ENCODE assay signal across 8 mouse cellular contexts in the genomic region with DNA sequence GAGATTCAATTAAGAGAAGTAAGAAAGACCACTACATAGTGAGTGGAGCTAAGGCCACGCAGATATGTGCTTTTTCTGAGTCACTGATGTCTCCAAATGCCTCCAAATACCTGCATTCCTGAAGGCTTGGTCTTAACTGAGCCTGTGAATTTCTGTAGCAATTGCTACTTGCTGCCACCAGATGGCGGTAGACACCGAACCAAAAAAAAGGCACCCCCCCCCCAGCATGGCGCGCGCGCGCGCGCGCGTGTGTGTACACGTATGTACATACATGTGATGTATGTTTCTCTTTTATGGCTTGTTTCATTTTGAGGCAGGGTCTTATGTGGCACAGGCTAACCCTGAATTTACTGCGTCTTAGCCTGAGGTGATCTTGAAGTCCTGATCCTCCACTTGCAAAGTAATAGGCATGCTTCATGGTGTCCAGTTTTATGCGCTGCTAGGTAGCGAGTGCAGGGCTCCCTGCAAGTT. TPM values are rescaled to one million over a fixed set of nuclear protein-coding genes. Genes with fewer than 3 reads are reported as not detected.
DNase-seq lines count a peak whose midpoint lies in the region; ATAC-seq and TF ChIP-seq lines count a peak whose summit lies in the region.

No protein-coding gene starts in this region.

- peak; percentile 75 for ATAC-seq in hindbrain, postnatal 0 days

- peak overlapping the region; percentile 32; the same call in 1 of the 2 replicates for H3K4me3 ChIP-seq in heart, embryonic 10.5 days
- H3K4me3 ChIP-seq in CH12.LX (replicated peaks in 1 of 3; ENCODE audit: low read depth in 2 of 3, low read length in 2 of 3, poor library complexity in 1 of 3): no peak overlapping the region
- 0 out of 2 replicates have a peak overlapping the region, but pooled peaks have one; percentile 18 for H3K4me3 ChIP-seq in hindbrain, postnatal 0 days (ENCODE audit: low read length)

- no peaks in the 10 kb centered on the region for H3K36me3 ChIP-seq in heart, embryonic 10.5 days
- no peaks in the 10 kb centered on the region for H3K36me3 ChIP-seq in CH12.LX (replicated peaks in 1 of 2; ENCODE audit: control insufficient read depth in 1 of 2, insufficient read depth in 1 of 2, low read length in 1 of 2)
- no peaks in the 10 kb centered on the region for H3K36me3 ChIP-seq in hindbrain, postnatal 0 days (ENCODE audit: insufficient read depth, low read length)

- TF ChIP-seq POLR2A in CH12.LX (IDR thresholded peaks at IDR 0.05; ENCODE audit: low read depth, low read length): no peak

- H3K27ac ChIP-seq in heart, embryonic 10.5 days: no peak overlapping the region
- H3K27ac ChIP-seq in CH12.LX (ENCODE audit: insufficient read depth, low read depth): no peak overlapping the region
- no peak overlapping the region for H3K27ac ChIP-seq in hindbrain, postnatal 0 days

- no peaks in the 10 kb centered on the region for H3K79me2 ChIP-seq in CH12.LX (replicated peaks; ENCODE audit: control insufficient read depth, extremely low read depth, insufficient read depth, poor library complexity, severe bottlenecking)

- DNase-seq in heart, embryonic 10.5 days (ENCODE audit: low spot score): no peak
- DNase-seq in heart, postnatal 4 days: no peak
- peak; percentile 17 for DNase-seq in CH12.LX (ENCODE audit: extremely low read depth)
- DNase-seq in embryo, embryonic 11.5 days (ENCODE audit: low read depth, low spot score): peak; percentile 36
- DNase-seq in hindbrain, postnatal 0 days (ENCODE audit: low spot score): peak; percentile 74
- peak; percentile 67 for DNase-seq in mesoderm, embryonic 11.5 days (ENCODE audit: low read depth, low spot score)
- DNase-seq in T-cell, adult 2 months (ENCODE audit: low spot score): no peak
- no peak for DNase-seq in spleen, postnatal 4 days (ENCODE audit: low spot score in 2 of 2)

- H3K27me3 ChIP-seq in heart, embryonic 10.5 days (ENCODE audit: insufficient read depth, poor library complexity, severe bottlenecking): no peaks in the 10 kb centered on the region
- no peaks in the 10 kb centered on the region for H3K27me3 ChIP-seq in CH12.LX (replicated peaks)
- H3K27me3 ChIP-seq in hindbrain, postnatal 0 days (ENCODE audit: insufficient read depth, low read length): no peaks in the 10 kb centered on the region

- no peaks in the 10 kb centered on the region for H3K4me1 ChIP-seq in heart, embryonic 10.5 days
- H3K4me1 ChIP-seq in CH12.LX (ENCODE audit: control insufficient read depth in 1 of 2, insufficient read depth in 2 of 2): no peaks in the 10 kb centered on the region
- no peaks in the 10 kb centered on the region for H3K4me1 ChIP-seq in hindbrain, postnatal 0 days (ENCODE audit: insufficient read depth, low read length)

- in situ Hi-C loops in CH12.LX (cut with MboI; ENCODE audit: low pct_ligation_motif_present, low pct_unique_long_range_greater_than_20kb, low sequenced_read_pairs): loop anchor here (10.0 kb wide), 1 partner anchor 344 kb away; no protein-coding TSS in a partner anchor

- no peak overlapping the region for H3K4me2 ChIP-seq in CH12.LX (ENCODE audit: insufficient read depth, low read depth, poor library complexity, severe bottlenecking)
- H3K4me2 ChIP-seq in hindbrain, postnatal 0 days (ENCODE audit: low read depth, low read length): 0 out of 2 replicates have a peak overlapping the region, but pooled peaks have one; percentile 34

- no peak overlapping the region for H3K9ac ChIP-seq in CH12.LX (ENCODE audit: insufficient read depth, low read depth)
- H3K9ac ChIP-seq in hindbrain, postnatal 0 days (replicated peaks; ENCODE audit: low read length): no peak overlapping the region

- TF ChIP-seq EP300 in CH12.LX (IDR thresholded peaks at IDR 0.05; ENCODE audit: low read length): no peak

- WGBS in heart, embryonic 10.5 days: 20% methylated on average over 16 of the region's 16 CpGs
- 17% methylated on average over 16 of the region's 16 CpGs for WGBS in hindbrain, postnatal 0 days

- H3K9me3 ChIP-seq in heart, embryonic 10.5 days: no peaks in the 10 kb centered on the region
- peaks cover 2% of the 10 kb centered on the region for H3K9me3 ChIP-seq in CH12.LX (replicated peaks; ENCODE audit: low read length)
- H3K9me3 ChIP-seq in hindbrain, postnatal 0 days (ENCODE audit: low read length): no peaks in the 10 kb centered on the region

- peak; percentile 66 to 79; a peak in 3 of 4 replicates for TF ChIP-seq CTCF in CH12.LX (conservative IDR thresholded peaks at IDR 0.05 in 1 of 2, IDR thresholded peaks at IDR 0.05 in 1 of 2; ENCODE audit: low read depth in 2 of 2, low read length in 2 of 2)
- peak; percentile 80 for TF ChIP-seq CTCF in hindbrain, postnatal 0 days (IDR thresholded peaks at IDR 0.05; ENCODE audit: low read depth)

- dilution Hi-C loops in CH12.LX (cut with MboI; ENCODE audit: extremely low pct_ligation_motif_present, extremely low pct_unique_long_range_greater_than_20kb, low sequenced_read_pairs): no loop called here

- peak; percentile 66 for TF ChIP-seq RAD21 in CH12.LX (IDR thresholded peaks at IDR 0.05; ENCODE audit: low read depth, low read length)

TF ChIP-seq in CH12.LX, 34 proteins besides CTCF, POLR2A, EP300 and RAD21:
- TF ChIP-seq JUN (IDR thresholded peaks at IDR 0.05; ENCODE audit: insufficient read depth, low read depth, low read length) (no peak), GABPA (IDR thresholded peaks at IDR 0.05; ENCODE audit: insufficient replicate concordance, low read depth, low read length) (no peak), CHD1 (IDR thresholded peaks at IDR 0.05; ENCODE audit: low read depth, low read length) (no peak), NRF1 (IDR thresholded peaks at IDR 0.05; ENCODE audit: low read depth, low read length) (peak; percentile 65), HCFC1 (IDR thresholded peaks at IDR 0.05; ENCODE audit: low read depth, low read length) (peak; percentile 17; the same call in 1 of the 2 replicates), CHD2 (IDR thresholded peaks at IDR 0.05; ENCODE audit: low read length) (no peak), ZNF384 (IDR thresholded peaks at IDR 0.05; ENCODE audit: low read depth, low read length) (peak; percentile 59), ZC3H11A (IDR thresholded peaks at IDR 0.05; ENCODE audit: low read depth, low read length) (0 out of 2 replicates have a peak, but pooled peaks have one; percentile 6), IRF4 (IDR thresholded peaks at IDR 0.05; ENCODE audit: low read depth, low read length) (0 out of 2 replicates have a peak, but pooled peaks have one; percentile 13), RCOR1 (conservative IDR thresholded peaks at IDR 0.05; ENCODE audit: low read depth, low read length) (no peak), USF2 (conservative IDR thresholded peaks at IDR 0.05; ENCODE audit: low read depth, low read length) (no peak), UBTF (IDR thresholded peaks at IDR 0.05; ENCODE audit: low read depth, low read length) (no peak), TBP (conservative IDR thresholded peaks at IDR 0.05; ENCODE audit: low read depth, low read length) (no peak), NELFE (IDR thresholded peaks at IDR 0.05; ENCODE audit: low read depth, low read length) (no peak), POLR2AphosphoS2 (IDR thresholded peaks at IDR 0.05; ENCODE audit: low read depth, low read length) (no peak), BHLHE40 (IDR thresholded peaks at IDR 0.05; ENCODE audit: low read depth, low read length) (no peak), MAX (IDR thresholded peaks at IDR 0.05; ENCODE audit: low read length) (no peak), MYC (IDR thresholded peaks at IDR 0.05; ENCODE audit: low read depth, low read length) (no peak), MAZ (IDR thresholded peaks at IDR 0.05; ENCODE audit: low read depth, low read length) (peak; percentile 68; the same call in 1 of the 2 replicates), E2F4 (IDR thresholded peaks at IDR 0.05; ENCODE audit: insufficient replicate concordance, low read depth, low read length) (no peak), SMC3 (IDR thresholded peaks at IDR 0.05; ENCODE audit: low read depth, low read length) (peak; percentile 69), KAT2A (IDR thresholded peaks at IDR 0.05; ENCODE audit: insufficient replicate concordance, low read length) (no peak)
TF ChIP-seq in CH12.LX: peak in this region for 7.

RNA-seq across cellular contexts. Expression of a gene that starts 54.3 kb away (rescaled TPM):
- polyA plus RNA-seq in heart, embryonic 10.5 days (2016; fragmentation: Nextera tagmentation; extraction: Ambion mirVana): not detected in 2 replicates
- total RNA-seq in heart, postnatal 4 days (2021): not detected
- not detected in 2 replicates for total RNA-seq in CH12.LX (2012; rRNA removed)
- 0.21 TPM in 1 of 2 replicates, not detected in the other for total RNA-seq in CH12.LX (2014; rRNA removed)
- 0.50 TPM in 1 of 2 replicates, not detected in the other for polyA plus RNA-seq in CH12.LX (2012; ENCODE audit: insufficient read length, low read depth)
- 0.31 TPM in 1 of 2 replicates, not detected in the other for total RNA-seq in hindbrain, postnatal 0 days (2014; rRNA removed)
- 0.40 TPM in 1 of 2 replicates, not detected in the other for polyA plus RNA-seq in hindbrain, postnatal 0 days (2015; fragmentation: Nextera tagmentation; extraction: Ambion mirVana)

Comparison
In these comparisons a context has a peak if more than half of its experiments do, and no peak if none do; other contexts are left out.
1. DNase-seq: peak in CH12.LX (single experiment), embryo, embryonic 11.5 days (single experiment), hindbrain, postnatal 0 days (single experiment) and mesoderm, embryonic 11.5 days (single experiment); none in heart, embryonic 10.5 days (single experiment), heart, postnatal 4 days (single experiment), T-cell, adult 2 months (single experiment) and spleen, postnatal 4 days (0 of 2).
2. H3K4me3 ChIP-seq: peak in heart, embryonic 10.5 days (single experiment) and hindbrain, postnatal 0 days (single experiment); none in CH12.LX (0 of 3).